Mouse (Mus musculus) heart, embryonic 10.5 days (tissue): ENCODE results near the gene Atp1a3. TPM values are rescaled to one million over a fixed set of nuclear protein-coding genes. Genes with fewer than 3 reads are reported as not detected.

Experiments
- DNase-seq: peaks from one replicate; pipeline ENCODE4 v3.0.0-alpha.2; 2017; ENCODE audit warnings: low spot score
- H3K27ac ChIP-seq: fragments of 300-500 bp; sonication (generic); 2 replicates; pipeline ENCODE4 v1.5.1; 2016; ENCODE audit warnings: mild to moderate bottlenecking
- H3K27me3 ChIP-seq: fragments of 300-500 bp; sonication (generic); 2 replicates; pipeline ENCODE4 v1.6.1; 2016; ENCODE audit warnings: mild to moderate bottlenecking; ENCODE audit not compliant: poor library complexity, insufficient read depth, severe bottlenecking
- H3K36me3 ChIP-seq: fragments of 300-500 bp; sonication (generic); 2 replicates; pipeline ENCODE4 v1.6.1; 2016; ENCODE audit warnings: mild to moderate bottlenecking, moderate library complexity
- H3K4me1 ChIP-seq: fragments of 300-500 bp; sonication (generic); 2 replicates; pipeline ENCODE4 v1.6.1; 2016; ENCODE audit warnings: mild to moderate bottlenecking
- H3K4me3 ChIP-seq: fragments of 300-500 bp; sonication (generic); 2 replicates; pipeline ENCODE4 v1.5.1; 2016; ENCODE audit warnings: mild to moderate bottlenecking, moderate library complexity
- H3K9me3 ChIP-seq: fragments of 300-500 bp; sonication (generic); 2 replicates; pipeline ENCODE4 v1.6.1; 2016; ENCODE audit warnings: mild to moderate bottlenecking, moderate library complexity
- WGBS: fragments of 180-500 bp; shearing (Covaris S2); methylation state at CpG from one replicate; pipeline ENCODE4 v1.1.7; 2016; 5-methylcytosine and 5-hydroxymethylcytosine counted together
- microRNA-seq: library from miRNA; unstranded; fragments of <30 nt; microRNA quantifications from one replicate; pipeline ENCODE4, GENCODE M21; 2017
- polyA plus RNA-seq: library from polyadenylated mRNA; unstranded; fragments of >200 nt; fragmentation: Nextera tagmentation; extraction: Ambion mirVana; gene quantifications from 2 replicates; pipeline ENCODE4 v1.2.1, GENCODE M21; 2016

Gene Atp1a3
- polyA plus RNA-seq, 1 experiment from 2014 or later, result 2.2 TPM

- Histone ChIP-seq H3K27me3 (peaks cover 100% of the 10 kb centered on the region), H3K4me1 (peaks cover 16% of the 10 kb centered on the region), H3K36me3 (no peaks in the 10 kb centered on the region), H3K9me3 (no peaks in the 10 kb centered on the region), H3K27ac (no peak within 1 kb of the TSS), H3K4me3 (peak within 1 kb of the TSS; percentile 56)
- DNase-seq, result no peak
- 1% methylated on average over 58 of the region's 72 CpGs for WGBS
Observed at GRCm38 (mm10) chr7:24944257-24944950, 61.4 kb downstream of the Atp1a3 start, which contains the start of gene Gm4881. TSS of gene Gm4881 (minus strand) at chr7:24944494.

DNA sequence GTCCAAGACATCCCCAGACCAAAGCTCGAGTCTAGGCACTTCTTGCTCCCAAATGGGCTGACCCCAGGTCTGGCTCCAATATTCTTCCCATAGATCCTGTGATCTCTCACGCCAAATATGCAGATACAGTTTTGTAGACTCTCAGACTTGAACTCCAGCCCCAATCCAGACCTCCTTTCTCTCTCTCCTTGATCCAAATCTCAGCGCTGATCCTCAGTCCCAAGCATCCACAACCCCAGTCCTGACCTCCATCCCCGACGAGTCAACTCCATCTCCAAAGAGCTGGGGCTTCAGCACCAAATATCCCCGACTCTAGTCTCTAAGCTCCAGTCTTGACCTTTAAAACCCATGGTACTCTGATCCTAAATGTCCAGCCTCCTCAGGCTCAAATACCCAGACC is 62.1 kb downstream of the Atp1a3 start:
- Histone ChIP-seq H3K27me3 (peaks cover 100% of the 10 kb centered on the region), H3K9me3 (no peaks in the 10 kb centered on the region), H3K4me3 (no peak overlapping the region), H3K36me3 (no peaks in the 10 kb centered on the region), H3K27ac (no peak overlapping the region), H3K4me1 (peaks cover 15% of the 10 kb centered on the region)
- 5% methylated on average over 6 of the region's 6 CpGs for WGBS
- DNase-seq, result no peak

- no peak overlapping the region for H3K27ac ChIP-seq
- H3K36me3 ChIP-seq, result peaks cover 11% of the 10 kb centered on the region
- peaks cover 96% of the 10 kb centered on the region for H3K27me3 ChIP-seq
- under 1% methylated on average over 15 of the region's 15 CpGs for WGBS
- H3K9me3 ChIP-seq, result no peaks in the 10 kb centered on the region
- DNase-seq, result no peak
- 0 out of 2 replicates have a peak overlapping the region, but pooled peaks have one; percentile 13 for H3K4me3 ChIP-seq
- peaks cover 26% of the 10 kb centered on the region for H3K4me1 ChIP-seq
Observed at GRCm38 (mm10) chr7:24931651-24932050, 74.1 kb downstream of the Atp1a3 start.

GRCm38 (mm10) chr7:24930475-24930874 is 75.3 kb downstream of the Atp1a3 start:
- Histone ChIP-seq H3K27ac (no peak overlapping the region), H3K27me3 (peaks cover 84% of the 10 kb centered on the region), H3K36me3 (peaks cover 23% of the 10 kb centered on the region), H3K9me3 (no peaks in the 10 kb centered on the region), H3K4me3 (no peak overlapping the region), H3K4me1 (peaks cover 26% of the 10 kb centered on the region)
- WGBS, result 58% methylated on average over 6 of the region's 6 CpGs
- DNase-seq, result no peak

Small RNA genes lying within 50 kb of the gene (microRNA-seq; reads per million reads assigned to microRNA genes)
- gene Mir7046 (not detected), gene Mir7047 (not detected)

Other genes with a start within 250 kb of the Atp1a3 start
- not detected in 2 replicates for gene Cd177, start 245.6 kb downstream of the Atp1a3 start, polyA plus RNA-seq
- not detected in 2 replicates for gene Ceacam10, start 228.8 kb downstream of the Atp1a3 start, polyA plus RNA-seq
- 10.0 and 15.0 TPM in 2 replicates for gene Gm9844, start 143.7 kb downstream of the Atp1a3 start, polyA plus RNA-seq
- not detected in 2 replicates for gene Lypd4, start 136.0 kb downstream of the Atp1a3 start, polyA plus RNA-seq
- not detected in 2 replicates for gene Dmrtc2, start 135.9 kb downstream of the Atp1a3 start, polyA plus RNA-seq
- gene Rps19, start 121.6 kb downstream of the Atp1a3 start, polyA plus RNA-seq, result 1,532 and 1,854 TPM in 2 replicates
- gene Cd79a, start 108.6 kb downstream of the Atp1a3 start, polyA plus RNA-seq, result 0.26 and 0.40 TPM in 2 replicates
- 83.4 and 87.5 TPM in 2 replicates for gene Arhgef1, start 103.0 kb downstream of the Atp1a3 start, polyA plus RNA-seq
- not detected in 2 replicates for gene Gm4881, start 61.5 kb downstream of the Atp1a3 start, polyA plus RNA-seq
- gene Rabac1, start 33.2 kb downstream of the Atp1a3 start, polyA plus RNA-seq, result 114 and 151 TPM in 2 replicates
- 4.7 and 6.6 TPM in 2 replicates for gene Grik5, start 66.4 kb upstream of the Atp1a3 start, polyA plus RNA-seq
- gene Zfp574, start 66.6 kb upstream of the Atp1a3 start, polyA plus RNA-seq, result 25.0 and 30.2 TPM in 2 replicates
- gene Pou2f2, start 173.8 kb upstream of the Atp1a3 start, polyA plus RNA-seq, result 0.73 and 0.74 TPM in 2 replicates
- gene Dedd2, start 214.7 kb upstream of the Atp1a3 start, polyA plus RNA-seq, result 6.7 and 8.1 TPM in 2 replicates
- 2.5 and 3.0 TPM in 2 replicates for gene Zfp526, start 215.5 kb upstream of the Atp1a3 start, polyA plus RNA-seq
- 8.2 and 11.9 TPM in 2 replicates for gene Gsk3a, start 231.9 kb upstream of the Atp1a3 start, polyA plus RNA-seq
- gene Erf, start 244.8 kb upstream of the Atp1a3 start, polyA plus RNA-seq, result 9.2 and 17.9 TPM in 2 replicates